Mouse (Mus musculus) C2C12 (cell line): ENCODE measurements around the gene Atg2a. TPM values are rescaled to one million over a fixed set of nuclear protein-coding genes. Genes with fewer than 3 reads are reported as not detected.

Source experiments
- H3K27me3 ChIP-seq: one replicate; pipeline ENCODE4 v1.6.1; 2011; ENCODE audit not compliant: control insufficient read depth, insufficient read depth, insufficient read length
- H3K36me3 ChIP-seq: one replicate; pipeline ENCODE4 v1.6.1; 2011; ENCODE audit not compliant: control insufficient read depth, insufficient read depth
- H3K4me3 ChIP-seq: one replicate; pipeline ENCODE4 v1.5.1; 2011; ENCODE audit warnings: mild to moderate bottlenecking, control low read depth; ENCODE audit not compliant: poor library complexity, insufficient read depth, severe bottlenecking
- H3K79me2 ChIP-seq: one replicate; pipeline ENCODE4 v1.6.1; 2011; ENCODE audit not compliant: control insufficient read depth, insufficient read depth
- H3K79me3 ChIP-seq: one replicate; pipeline ENCODE4 v1.6.1; 2011; ENCODE audit warnings: low read depth, control low read depth
- H3ac ChIP-seq: one replicate; pipeline ENCODE3; 2011; ENCODE audit warnings: low read depth; ENCODE audit not compliant: control insufficient read depth, insufficient read length
- CEBPB ChIP-seq: IDR thresholded peaks from one replicate; pipeline ENCODE4 v1.6.1; 2011; ENCODE audit warnings: low read depth, mild to moderate bottlenecking, control low read depth, moderate library complexity
- CTCF ChIP-seq: IDR thresholded peaks from one replicate; pipeline ENCODE4 v1.5.1; 2011; ENCODE audit not compliant: control insufficient read depth, insufficient read depth, insufficient read length
- FOSL1 ChIP-seq: IDR thresholded peaks from one replicate; pipeline ENCODE4 v1.8.0; 2011; ENCODE audit warnings: mild to moderate bottlenecking, low read length; ENCODE audit not compliant: poor library complexity, insufficient read depth, severe bottlenecking
- MAX ChIP-seq: IDR thresholded peaks from one replicate; pipeline ENCODE4 v1.6.1; 2011; ENCODE audit warnings: mild to moderate bottlenecking, control low read depth
- MYOD1 ChIP-seq: IDR thresholded peaks from one replicate; pipeline ENCODE4 v1.6.1; 2011; ENCODE audit warnings: low read depth; ENCODE audit not compliant: control insufficient read depth, insufficient read length
- MYOG ChIP-seq: IDR thresholded peaks from one replicate; pipeline ENCODE4 v1.6.1; 2011; ENCODE audit not compliant: control insufficient read depth, insufficient read length; ENCODE audit errors: extremely low read depth
- USF1 ChIP-seq: IDR thresholded peaks from one replicate; pipeline ENCODE4 v1.6.1; 2011; ENCODE audit warnings: low read depth, mild to moderate bottlenecking, control low read depth, moderate library complexity
- polyA plus RNA-seq: library from polyadenylated mRNA; unstranded; fragments of >200 nt; fragmentation: generic; extraction: Trizol; gene quantifications from one replicate; pipeline ENCODE4 v1.2.1, GENCODE M21; 2012; ENCODE audit warnings: missing spikeins

Atg2a gene
- polyA plus RNA-seq, 1 experiment = 10.3 TPM

GRCm38 (mm10) chr19:6235084-6236052 is 6.1 kb upstream of the Atg2a start, which contains the start of gene Ppp2r5b:
Gene Ppp2r5b (minus strand): TSS chr19:6235872.
- H3K27me3 ChIP-seq = no peaks in the 10 kb centered on the region
- H3K36me3 ChIP-seq = peaks cover 4% of the 10 kb centered on the region
- TF ChIP-seq CTCF = peak; percentile 30
- no peak for TF ChIP-seq USF1
- no peak for TF ChIP-seq MYOD1
- TF ChIP-seq MYOG = no peak
- peaks cover 6% of the 10 kb centered on the region for H3K79me2 ChIP-seq
- H3ac ChIP-seq = peak within 1 kb of the TSS; percentile 73
- H3K79me3 ChIP-seq = no peaks in the 10 kb centered on the region
- H3K4me3 ChIP-seq = peak within 1 kb of the TSS; percentile 66

DNA sequence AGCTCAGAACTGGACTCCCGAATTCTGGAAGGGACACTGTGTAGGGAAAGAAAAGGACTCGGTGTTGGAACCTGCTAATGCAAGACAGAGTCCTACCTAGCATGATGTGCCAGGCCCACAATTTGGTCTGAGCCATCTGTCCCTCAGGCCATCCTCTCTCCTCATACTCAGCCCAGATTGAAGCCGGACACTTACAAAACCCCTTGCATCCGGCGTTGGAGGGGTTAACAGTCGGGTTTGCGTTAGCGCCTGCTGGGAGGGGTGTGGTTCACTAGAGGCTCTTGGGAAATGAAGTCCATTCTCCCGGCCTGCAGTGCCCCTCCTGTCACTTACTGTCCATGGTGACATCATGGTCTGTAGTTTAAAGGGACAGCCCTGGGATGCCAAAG is 5.4 kb upstream of the Atg2a start:
- TF ChIP-seq MYOG (no peak), USF1 (peak; percentile 7), MYOD1 (no peak), FOSL1 (no peak), MAX (no peak), CEBPB (no peak), CTCF (no peak)
- Histone ChIP-seq H3ac (peak overlapping the region; percentile 71), H3K27me3 (no peaks in the 10 kb centered on the region), H3K79me3 (no peaks in the 10 kb centered on the region), H3K4me3 (peak overlapping the region; percentile 66), H3K36me3 (peaks cover 4% of the 10 kb centered on the region), H3K79me2 (peaks cover 6% of the 10 kb centered on the region)

DNA sequence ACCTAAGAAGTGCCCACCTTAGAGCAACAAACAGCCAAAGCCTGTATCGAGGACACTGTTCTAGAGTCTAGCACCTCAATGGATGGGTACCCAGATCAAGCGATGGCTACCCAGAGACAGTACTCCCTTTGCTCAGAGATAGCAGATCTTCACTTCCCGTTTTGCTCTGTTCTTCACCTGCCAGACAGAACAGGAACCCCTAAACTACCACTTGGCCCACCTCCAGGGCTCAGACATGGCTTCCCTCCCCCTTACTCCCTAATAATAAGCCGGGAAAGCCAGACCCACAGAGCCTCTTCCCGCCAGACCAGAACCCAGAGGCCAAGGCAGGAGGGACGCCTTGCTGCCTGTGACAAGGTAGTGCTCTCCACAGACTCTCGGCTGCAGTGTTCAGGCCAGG is 4.6 kb upstream of the Atg2a start:
- no peak overlapping the region for H3K4me3 ChIP-seq
- H3ac ChIP-seq = no peak overlapping the region
- H3K36me3 ChIP-seq = peaks cover 4% of the 10 kb centered on the region
- TF ChIP-seq USF1 (no peak), MAX (no peak), CTCF (no peak), MYOD1 (no peak), CEBPB (no peak), MYOG (no peak), FOSL1 (no peak)
- peaks cover 1% of the 10 kb centered on the region for H3K79me3 ChIP-seq
- no peaks in the 10 kb centered on the region for H3K27me3 ChIP-seq
- H3K79me2 ChIP-seq = peaks cover 9% of the 10 kb centered on the region

DNA sequence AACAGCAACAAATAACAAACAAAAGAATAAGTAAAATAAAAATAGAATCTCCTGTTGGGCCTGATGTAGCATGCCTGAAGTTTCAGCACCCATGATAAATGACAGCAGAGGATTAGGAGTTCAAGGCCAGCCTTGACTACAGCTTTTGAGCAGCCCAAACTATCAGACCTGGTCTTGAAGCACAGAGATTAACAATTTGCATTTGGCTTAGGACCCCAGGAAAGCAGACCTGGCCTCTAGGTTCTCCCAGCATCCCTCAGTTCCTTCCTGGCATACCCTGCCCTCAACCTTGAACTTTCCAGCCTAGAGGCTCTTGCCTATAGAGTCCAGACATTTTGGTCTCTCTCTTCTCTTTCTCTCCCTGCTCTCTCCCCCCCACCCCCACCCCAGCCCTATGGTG is 2.7 kb upstream of the Atg2a start:
- Histone ChIP-seq H3K4me3 (no peak overlapping the region), H3K27me3 (no peaks in the 10 kb centered on the region), H3ac (no peak overlapping the region), H3K79me2 (peaks cover 21% of the 10 kb centered on the region), H3K79me3 (peaks cover 3% of the 10 kb centered on the region), H3K36me3 (no peaks in the 10 kb centered on the region)
- no peak for TF ChIP-seq FOSL1
- no peak for TF ChIP-seq MYOD1
- TF ChIP-seq USF1 = no peak
- no peak for TF ChIP-seq CEBPB
- no peak for TF ChIP-seq MAX
- no peak for TF ChIP-seq MYOG
- TF ChIP-seq CTCF = no peak

GRCm38 (mm10) chr19:6240136-6240535 is 1.3 kb upstream of the Atg2a start:
- H3K79me2 ChIP-seq = peaks cover 19% of the 10 kb centered on the region
- no peak for TF ChIP-seq CEBPB
- H3K36me3 ChIP-seq = no peaks in the 10 kb centered on the region
- H3K27me3 ChIP-seq = no peaks in the 10 kb centered on the region
- peaks cover 3% of the 10 kb centered on the region for H3K79me3 ChIP-seq
- no peak overlapping the region for H3ac ChIP-seq
- no peak overlapping the region for H3K4me3 ChIP-seq

- H3K4me3 ChIP-seq = no peak overlapping the region
- H3K36me3 ChIP-seq = peaks cover under 1% of the 10 kb centered on the region
- peaks cover 3% of the 10 kb centered on the region for H3K79me3 ChIP-seq
- no peak overlapping the region for H3ac ChIP-seq
- H3K79me2 ChIP-seq = peaks cover 16% of the 10 kb centered on the region
- TF ChIP-seq FOSL1 = no peak
- no peak for TF ChIP-seq USF1
- TF ChIP-seq CEBPB = no peak
- no peak for TF ChIP-seq MAX
- no peak for TF ChIP-seq MYOG
- TF ChIP-seq CTCF = no peak
- no peak for TF ChIP-seq MYOD1
- H3K27me3 ChIP-seq = no peaks in the 10 kb centered on the region
Observed at GRCm38 (mm10) chr19:6240725-6241124, 743 bp upstream of the Atg2a start.
